Mouse (Mus musculus) thymus, postnatal 10 days (tissue): ENCODE measurements around the gene Ndufv2.
"Not testable (repeated sequence)": the region's sequence is repeated elsewhere in the genome, so short reads cannot be mapped to it uniquely, and the experiment has no call there.

Experiments used
- DNase-seq, 2 experiments: peaks; one replicate each; pipeline ENCODE4 v3.0.0; 2021; ENCODE audit warnings: low spot score in 2 of 2

Gene Ndufv2

GRCm38 (mm10) chr17:66085038-66085437 lies 16.3 kb downstream of the Ndufv2 start:
- DNase-seq = no peak

GRCm38 (mm10) chr17:66084486-66084885 lies 16.9 kb downstream of the Ndufv2 start:
- no peak for DNase-seq

GRCm38 (mm10) chr17:66077437-66077850 lies 23.9 kb downstream of the Ndufv2 start:
- no peak for DNase-seq

- DNase-seq = peak; percentile 91 to 93
These were observed 24.4 kb downstream of the Ndufv2 start, which contains the start of gene Ankrd12 for GRCm38 (mm10) chr17:66076934-66077333. Gene Ankrd12 (minus strand): TSS chr17:66077089.

- DNase-seq = peak; percentile 26 to 31
These were observed 25.0 kb downstream of the Ndufv2 start for GRCm38 (mm10) chr17:66076174-66076927.

GRCm38 (mm10) chr17:66075827-66076173 lies 25.6 kb downstream of the Ndufv2 start:
- no peak for DNase-seq

GRCm38 (mm10) chr17:66073971-66074370 lies 27.4 kb downstream of the Ndufv2 start:
- no peak for DNase-seq

- not testable (repeated sequence) for DNase-seq
These were observed 32.3 kb downstream of the Ndufv2 start for GRCm38 (mm10) chr17:66069036-66069435.

- no peak for DNase-seq
These were observed 36.2 kb downstream of the Ndufv2 start for GRCm38 (mm10) chr17:66065115-66065514.

GRCm38 (mm10) chr17:66061241-66061938 lies 40.0 kb downstream of the Ndufv2 start:
- DNase-seq = peak in 1 of 2 experiments; percentile 10

GRCm38 (mm10) chr17:66058160-66058559 lies 43.2 kb downstream of the Ndufv2 start:
- no peak for DNase-seq

- no peak for DNase-seq
These were observed 44.2 kb downstream of the Ndufv2 start for GRCm38 (mm10) chr17:66057145-66057544.

GRCm38 (mm10) chr17:66053349-66053748 lies 48.0 kb downstream of the Ndufv2 start:
- no peak for DNase-seq

GRCm38 (mm10) chr17:66048795-66049194 lies 52.6 kb downstream of the Ndufv2 start:
- no peak for DNase-seq

GRCm38 (mm10) chr17:66048199-66048598 lies 53.2 kb downstream of the Ndufv2 start:
- no peak for DNase-seq

- not testable (repeated sequence) for DNase-seq
These were observed 57.7 kb downstream of the Ndufv2 start for GRCm38 (mm10) chr17:66043679-66044078.

- no peak for DNase-seq
These were observed 60.3 kb downstream of the Ndufv2 start for GRCm38 (mm10) chr17:66041020-66041419.

- DNase-seq = no peak
These were observed 68.1 kb downstream of the Ndufv2 start for GRCm38 (mm10) chr17:66033239-66033638.

GRCm38 (mm10) chr17:66031991-66032390 lies 69.4 kb downstream of the Ndufv2 start:
- DNase-seq = no peak
